Mouse (Mus musculus) CD4-positive helper T cell, adult 2 months (primary cell): ENCODE measurements around the gene Mrpl54.
A peak's percentile ranks its signal among the peaks of the same experiment; 100 is the strongest.

Experiments
- DNase-seq: peaks from one replicate; pipeline ENCODE4 v3.0.0-alpha.2; 2012; ENCODE audit warnings: low read depth, missing footprints, low spot score

Mrpl54 gene

DNA sequence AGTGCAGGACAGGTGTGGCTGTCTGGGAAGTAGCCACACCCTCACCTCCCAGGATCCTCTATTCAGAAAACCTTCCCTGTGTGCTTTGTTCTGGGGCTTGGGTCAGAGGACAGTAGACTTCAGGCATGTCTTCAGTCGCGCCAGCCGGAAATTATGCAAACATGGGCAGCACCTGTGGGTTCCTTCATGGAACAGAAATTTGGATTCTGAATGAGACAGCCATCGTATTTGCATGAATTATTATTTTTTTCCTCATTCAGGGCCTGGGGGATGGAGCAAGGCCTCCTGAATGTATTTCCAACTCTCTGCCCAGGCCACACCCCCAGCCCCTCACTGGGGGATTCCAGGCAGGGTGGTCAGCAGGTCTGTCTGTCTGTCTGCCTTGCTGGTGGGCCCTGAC, 5.7 kb downstream of the Mrpl54 start:
- DNase-seq = no peak

DNA sequence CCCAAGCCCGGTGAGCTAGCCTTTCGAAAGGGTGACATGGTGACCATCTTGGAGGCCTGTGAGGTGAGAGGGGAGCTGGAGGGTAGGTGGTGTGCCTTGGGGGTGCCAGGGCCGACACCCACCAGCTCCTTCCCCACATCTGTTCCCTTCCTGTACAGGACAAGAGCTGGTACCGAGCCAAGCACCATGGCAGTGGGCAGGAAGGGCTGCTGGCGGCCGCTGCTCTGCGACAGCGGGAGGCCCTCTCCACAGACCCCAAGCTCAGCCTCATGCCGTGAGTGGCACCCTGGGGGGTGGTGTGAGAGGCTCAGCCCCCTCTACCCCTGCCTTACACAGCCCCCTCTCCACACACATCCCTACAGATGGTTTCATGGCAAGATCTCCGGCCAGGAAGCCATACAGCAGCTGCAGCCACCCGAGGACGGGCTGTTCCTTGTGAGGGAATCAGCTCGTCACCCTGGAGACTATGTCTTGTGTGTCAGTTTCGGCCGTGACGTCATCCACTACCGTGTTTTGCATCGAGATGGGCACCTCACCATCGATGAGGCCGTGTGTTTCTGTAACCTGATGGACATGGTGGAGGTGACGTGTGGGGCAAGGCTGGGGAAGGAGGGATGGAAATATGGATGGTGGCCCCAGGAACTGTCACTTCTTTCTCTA, 7.4 kb downstream of the Mrpl54 start:
- DNase-seq = no peak

DNA sequence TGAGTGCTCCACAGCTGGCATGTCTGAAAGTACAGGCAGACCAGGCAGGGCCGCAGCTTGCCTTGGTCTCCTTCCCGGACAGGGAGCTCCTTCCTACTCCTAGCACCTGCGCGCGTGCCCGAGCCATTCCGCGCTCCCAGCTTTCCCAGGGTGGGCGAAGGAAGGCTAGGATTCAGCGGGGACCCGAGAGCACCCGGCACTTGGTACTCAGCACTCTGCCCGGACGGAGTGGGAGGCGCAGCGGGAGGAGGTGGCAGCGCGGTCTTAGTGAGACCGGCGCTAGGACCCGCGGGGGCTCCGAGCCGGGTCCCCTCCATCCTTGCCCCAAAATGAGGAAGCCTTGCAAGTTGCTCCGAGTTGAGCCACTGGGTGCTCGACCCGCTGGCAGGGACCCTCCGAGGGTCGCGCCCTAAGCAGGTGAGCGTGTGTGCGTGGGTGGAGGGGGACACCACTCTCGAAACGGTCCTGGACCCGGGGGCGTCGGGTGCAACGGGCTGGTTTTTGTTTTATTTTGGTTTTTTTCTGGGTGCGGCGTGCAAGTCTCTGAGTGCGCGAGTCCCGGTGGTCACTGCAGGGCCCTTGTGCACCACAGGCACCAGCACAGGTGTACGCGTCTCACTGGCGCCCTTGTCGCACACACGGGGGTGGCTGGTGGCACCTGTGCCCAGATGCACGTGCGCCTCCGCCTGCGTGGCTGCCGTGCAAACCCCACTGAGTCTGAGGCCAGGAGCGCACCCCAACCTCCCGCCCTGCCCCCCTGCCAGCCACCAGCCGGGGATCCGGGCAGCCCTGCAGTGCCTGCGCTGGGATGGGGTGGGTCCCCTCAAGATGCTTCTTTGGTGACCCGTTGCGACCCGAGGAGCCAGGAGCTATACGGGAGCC, 9.3 kb downstream of the Mrpl54 start:
- peak; percentile 54 for DNase-seq

- peak; percentile 47 for DNase-seq
Observed at GRCm38 (mm10) chr10:81254886-81255285, 11.8 kb downstream of the Mrpl54 start.

- peak; percentile 81 for DNase-seq
Observed at GRCm38 (mm10) chr10:81252424-81253419, 14.0 kb downstream of the Mrpl54 start, which contains the start of gene Matk. TSS of gene Matk (plus strand) at chr10:81252935.

- peak; percentile 61 for DNase-seq
Observed at GRCm38 (mm10) chr10:81249442-81249841, 17.3 kb downstream of the Mrpl54 start.

DNA sequence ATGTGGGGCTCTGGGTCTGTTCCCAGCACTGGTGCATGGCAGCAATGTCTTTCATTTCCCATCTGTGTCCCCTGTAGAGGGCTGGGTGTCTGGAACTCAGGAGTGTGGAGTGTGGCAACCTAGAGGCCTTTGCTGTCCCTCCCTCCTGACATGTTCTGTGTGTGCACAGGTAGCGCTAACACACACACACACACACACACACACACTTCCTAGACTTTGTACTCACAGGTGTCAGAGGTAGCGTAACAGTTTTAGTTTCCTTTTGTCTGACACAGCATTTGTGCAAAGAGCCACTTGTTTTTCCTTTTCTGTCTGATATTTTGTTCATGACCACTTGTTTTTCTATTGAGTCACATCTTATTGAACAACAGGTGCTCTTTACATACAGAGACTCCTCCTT, 18.9 kb downstream of the Mrpl54 start:
- peak; percentile 88 for DNase-seq

GRCm38 (mm10) chr10:81245166-81245565, 21.6 kb downstream of the Mrpl54 start:
- DNase-seq = no peak

DNA sequence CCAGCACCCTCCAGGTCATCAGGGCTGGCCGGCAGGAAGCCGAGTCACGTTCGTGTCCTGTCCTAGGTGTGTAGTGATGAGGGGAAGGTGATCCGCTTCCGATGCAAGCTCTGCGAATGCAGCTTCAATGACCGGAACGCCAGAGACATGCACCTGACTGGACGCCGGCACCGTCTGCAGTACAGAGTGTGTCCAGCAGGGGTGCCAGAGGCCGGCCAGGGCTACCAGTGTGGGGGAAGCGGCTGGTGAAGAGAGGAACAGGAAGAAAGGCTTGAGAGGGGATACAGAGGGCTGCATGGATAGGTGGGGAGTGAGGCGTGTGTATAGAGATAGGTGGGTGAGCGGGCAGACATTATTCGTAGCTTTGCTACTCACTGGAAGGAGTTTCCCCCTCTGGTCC, 22.1 kb downstream of the Mrpl54 start:
- DNase-seq = peak; percentile 71

- no peak for DNase-seq
Observed at GRCm38 (mm10) chr10:81244146-81244545, 22.6 kb downstream of the Mrpl54 start.

DNA sequence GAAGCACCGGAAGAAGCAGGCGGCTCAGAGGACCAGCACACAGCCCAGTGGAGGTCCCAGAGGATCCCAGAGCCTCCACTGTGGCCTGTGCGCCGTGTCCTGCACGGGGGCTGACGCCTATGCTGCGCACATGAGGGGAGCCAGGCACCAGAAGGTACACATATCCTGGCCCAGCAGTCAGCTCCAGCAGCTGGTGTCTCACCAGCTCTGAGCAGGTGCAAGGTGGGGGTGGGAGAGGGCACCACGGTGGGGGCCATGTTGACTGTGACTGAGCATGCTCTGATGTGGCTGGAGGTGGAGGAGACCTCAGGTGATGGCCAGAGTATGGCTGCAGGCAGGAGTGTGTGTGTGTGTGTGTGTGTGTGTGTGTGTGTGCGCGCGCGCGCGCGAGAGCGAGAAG, 24.7 kb downstream of the Mrpl54 start:
- no peak for DNase-seq

- peak; percentile 71 for DNase-seq
Observed at GRCm38 (mm10) chr10:81240876-81241275, 25.9 kb downstream of the Mrpl54 start.

GRCm38 (mm10) chr10:81238618-81239017, 28.1 kb downstream of the Mrpl54 start:
- no peak for DNase-seq

DNA sequence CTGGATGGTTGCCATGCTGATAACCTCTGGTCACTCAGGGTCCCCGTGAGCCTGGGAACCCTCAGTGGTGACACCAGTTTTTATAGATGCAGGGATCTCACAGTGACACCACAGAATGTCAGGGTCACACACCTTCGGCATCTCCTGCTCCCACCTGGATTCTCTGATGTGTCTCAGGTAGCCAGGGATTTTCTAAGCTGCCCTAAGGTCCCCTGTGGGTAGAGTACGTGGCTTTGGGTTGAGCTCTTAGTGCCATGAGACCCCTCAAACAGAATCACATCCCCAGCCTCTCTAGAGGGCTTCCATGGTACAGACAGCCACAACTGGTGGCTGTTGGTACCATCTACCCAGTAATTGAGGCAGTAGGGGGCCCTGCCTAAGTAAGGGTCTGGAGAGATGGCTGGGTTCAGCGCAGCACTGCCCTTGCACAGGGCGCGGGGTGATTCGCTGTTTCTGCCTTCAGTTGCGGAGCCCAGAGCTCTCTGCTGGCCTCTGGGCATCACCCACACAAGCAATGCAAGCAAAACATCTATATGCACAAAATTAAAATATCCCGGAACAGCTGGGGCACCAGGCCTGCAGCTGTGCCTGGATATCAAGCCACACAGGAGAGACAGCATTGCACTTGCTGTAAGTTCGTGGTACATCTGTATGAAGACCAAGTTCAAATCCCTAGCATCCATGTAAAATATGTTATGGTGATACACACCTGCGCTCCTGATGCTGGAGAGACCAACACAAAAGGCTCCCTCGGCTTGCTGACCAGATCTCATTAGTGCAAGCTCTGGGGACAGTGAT, 30.1 kb downstream of the Mrpl54 start:
- DNase-seq = no peak

- no peak for DNase-seq
Observed at GRCm38 (mm10) chr10:81234206-81234605, 32.5 kb downstream of the Mrpl54 start.

GRCm38 (mm10) chr10:81233226-81233585, 33.5 kb downstream of the Mrpl54 start:
- no peak for DNase-seq

DNA sequence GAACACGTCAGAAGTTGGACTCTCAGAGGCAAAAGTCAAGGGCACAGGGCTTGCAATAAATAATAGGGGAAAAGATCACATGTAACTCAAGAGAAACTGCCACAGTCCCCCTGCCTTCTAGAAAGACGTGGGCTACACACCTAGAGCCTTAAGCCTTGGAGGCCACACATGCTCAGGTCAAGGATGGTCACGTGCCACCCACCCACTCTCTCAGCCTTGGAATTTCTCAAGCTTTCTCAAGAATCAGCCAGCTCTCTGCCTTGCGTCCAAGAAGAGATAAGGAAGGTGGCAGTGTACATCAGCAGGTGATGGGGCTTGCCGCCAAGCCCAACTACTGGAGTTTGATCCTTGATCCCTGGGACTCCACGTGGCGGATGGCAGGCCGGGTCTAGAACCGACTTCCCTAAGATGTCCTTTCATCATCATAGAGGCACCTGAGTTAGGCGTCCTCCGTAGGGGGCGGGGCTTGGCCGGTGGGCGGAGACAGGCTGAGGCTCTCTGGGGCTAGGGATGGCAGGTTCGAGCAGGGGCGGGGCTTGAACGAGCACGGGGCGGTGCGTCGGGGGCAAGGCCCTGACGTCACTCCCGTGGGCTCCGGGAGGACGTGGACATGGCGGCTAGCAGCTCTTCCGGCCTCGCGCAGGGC, 34.0 kb downstream of the Mrpl54 start, which contains the start of gene Zfr2:
Zfr2 (plus strand) TSS at position 576 of the 646 bp plus-strand sequence.
- peak; percentile 97 for DNase-seq

DNA sequence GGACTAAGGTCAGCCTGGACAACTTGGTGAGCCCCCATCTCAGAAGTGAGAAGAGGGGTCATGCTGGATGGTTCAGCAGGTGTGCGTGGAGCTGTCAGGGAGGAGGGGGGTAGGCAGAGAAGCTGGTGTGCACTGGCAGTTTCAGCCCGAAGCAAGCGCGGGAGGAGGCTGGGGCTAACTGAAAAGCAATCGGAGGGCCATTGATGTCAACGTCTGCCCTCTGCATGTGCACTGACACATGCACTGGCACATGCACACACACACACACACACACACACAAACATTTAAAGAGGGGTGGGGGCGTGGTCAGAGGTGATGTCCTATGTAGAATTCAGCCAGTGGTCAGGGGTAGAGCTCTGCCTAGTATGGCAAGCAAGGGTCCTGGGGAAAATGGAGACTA, 35.3 kb downstream of the Mrpl54 start:
- no peak for DNase-seq

GRCm38 (mm10) chr10:81230438-81231332, 36.0 kb downstream of the Mrpl54 start, which contains the start of gene Atcay:
TSS of gene Atcay (minus strand) at chr10:81230833.
- peak; percentile 73 for DNase-seq
